Mouse (Mus musculus) lung, embryonic 14.5 days (tissue): ENCODE measurements at regions not wholly inside any gene's neighbourhood (a gene's known extent, or its start where the extent isn't known, plus 50 kb on each side); places are given as distances from the start of the nearest gene placed in this dataset.

ENCODE experiments used
- ATAC-seq: fragments of 200-750 bp; cut with Nextera tagmentation; 2 replicates; pipeline ENCODE4 v1.8.0; 2017; ENCODE audit warnings: mild to moderate bottlenecking, moderate TSS enrichment, moderate library complexity; ENCODE audit not compliant: insufficient read depth
- DNase-seq: peaks from one replicate; pipeline ENCODE4 v3.0.0-alpha.2; 2015
- H3K27ac ChIP-seq: fragments of 300-500 bp; sonication (generic); 2 replicates; pipeline ENCODE4 v1.5.1; 2014; ENCODE audit warnings: low read depth, mild to moderate bottlenecking, moderate library complexity
- H3K27me3 ChIP-seq: fragments of 300-500 bp; sonication (generic); 2 replicates; pipeline ENCODE4 v1.6.1; 2014; ENCODE audit warnings: low read length, control low read depth; ENCODE audit not compliant: insufficient read depth
- H3K36me3 ChIP-seq: fragments of 300-500 bp; sonication (generic); 2 replicates; pipeline ENCODE4 v1.6.1; 2014; ENCODE audit warnings: control low read depth; ENCODE audit not compliant: insufficient read depth
- H3K4me1 ChIP-seq: fragments of 300-500 bp; sonication (generic); 2 replicates; pipeline ENCODE4 v1.6.1; 2014; ENCODE audit warnings: antibody characterized with exemption, control low read depth; ENCODE audit not compliant: insufficient read depth
- H3K4me2 ChIP-seq: fragments of 300-500 bp; sonication (generic); 2 replicates; pipeline ENCODE4 v1.6.1; 2014; ENCODE audit warnings: mild to moderate bottlenecking
- H3K4me3 ChIP-seq: fragments of 300-500 bp; sonication (generic); 2 replicates; pipeline ENCODE4 v1.5.1; 2014; ENCODE audit warnings: low read depth, low read length
- H3K9ac ChIP-seq: fragments of 300-500 bp; sonication (generic); 2 replicates; pipeline ENCODE4 v1.6.1; 2014
- H3K9me3 ChIP-seq: fragments of 300-500 bp; sonication (generic); 2 replicates; pipeline ENCODE4 v1.6.1; 2016; ENCODE audit warnings: low read depth, low read length, control low read depth
- CTCF ChIP-seq: IDR thresholded peaks from 2 replicates; pipeline ENCODE4 v1.5.1; 2016; ENCODE audit warnings: antibody characterized with exemption, low read depth
- WGBS: fragments of 180-500 bp; shearing (Covaris S2); extraction: QIAGEN DNeasy Blood & Tissue Kit; methylation state at CpG from one replicate; pipeline ENCODE4 v1.1.7; 2014; 5-methylcytosine and 5-hydroxymethylcytosine counted together

DNA sequence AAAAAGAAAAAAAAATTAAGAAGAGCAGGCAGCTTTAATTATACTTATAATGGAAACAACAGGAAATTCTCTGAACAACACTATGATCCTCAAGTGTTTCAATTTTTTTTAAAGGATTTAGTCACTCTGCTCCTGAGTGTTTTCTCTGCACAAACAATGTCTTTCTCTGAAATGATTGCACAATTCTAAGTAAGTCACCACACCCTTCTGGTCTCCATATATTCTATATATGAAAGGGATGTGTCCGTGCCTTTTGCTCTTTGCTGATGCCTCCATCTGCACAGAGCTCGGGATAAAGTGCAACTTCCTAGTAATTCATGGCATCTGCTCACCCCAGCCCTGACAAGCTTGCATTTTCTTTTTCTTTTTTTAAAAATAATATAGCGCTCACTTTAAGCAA, 1127.5 kb upstream of the Zeb2 start:
- WGBS = 70% methylated on average over 3 of the region's 3 CpGs
- Histone ChIP-seq H3K27me3 (no peaks in the 10 kb centered on the region), H3K4me1 (no peaks in the 10 kb centered on the region), H3K36me3 (no peaks in the 10 kb centered on the region), H3K4me3 (no peak overlapping the region), H3K4me2 (no peak overlapping the region), H3K9me3 (no peaks in the 10 kb centered on the region), H3K27ac (no peak overlapping the region), H3K9ac (no peak overlapping the region)
- DNase-seq = no peak
- TF ChIP-seq CTCF = no peak
- ATAC-seq = no peak

DNA sequence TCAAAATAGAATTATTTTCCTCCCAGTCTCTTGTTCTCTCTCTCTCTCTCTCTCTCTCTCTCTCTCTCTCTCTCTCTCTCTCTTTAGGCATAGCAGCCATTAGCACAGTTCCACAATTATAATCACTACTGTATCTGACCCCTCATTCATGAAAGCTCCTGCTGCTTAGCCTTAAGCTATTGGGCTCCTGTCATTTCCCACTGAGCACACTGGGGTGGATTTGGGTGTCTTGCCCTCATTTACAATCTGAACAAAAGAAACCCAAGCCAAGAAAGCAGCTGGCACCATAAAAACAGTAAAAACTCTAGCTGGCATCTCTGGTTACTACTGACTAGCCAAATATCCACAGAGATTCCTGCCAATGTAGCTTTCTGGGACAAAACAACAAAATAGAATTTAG, 1125.6 kb upstream of the Zeb2 start:
- H3K4me3 ChIP-seq = no peak overlapping the region
- no peaks in the 10 kb centered on the region for H3K4me1 ChIP-seq
- H3K36me3 ChIP-seq = no peaks in the 10 kb centered on the region
- DNase-seq = no peak
- H3K9me3 ChIP-seq = no peaks in the 10 kb centered on the region
- H3K27me3 ChIP-seq = no peaks in the 10 kb centered on the region
- no peak overlapping the region for H3K27ac ChIP-seq
- H3K9ac ChIP-seq = no peak overlapping the region
- TF ChIP-seq CTCF = no peak
- ATAC-seq = no peak
- H3K4me2 ChIP-seq = no peak overlapping the region

DNA sequence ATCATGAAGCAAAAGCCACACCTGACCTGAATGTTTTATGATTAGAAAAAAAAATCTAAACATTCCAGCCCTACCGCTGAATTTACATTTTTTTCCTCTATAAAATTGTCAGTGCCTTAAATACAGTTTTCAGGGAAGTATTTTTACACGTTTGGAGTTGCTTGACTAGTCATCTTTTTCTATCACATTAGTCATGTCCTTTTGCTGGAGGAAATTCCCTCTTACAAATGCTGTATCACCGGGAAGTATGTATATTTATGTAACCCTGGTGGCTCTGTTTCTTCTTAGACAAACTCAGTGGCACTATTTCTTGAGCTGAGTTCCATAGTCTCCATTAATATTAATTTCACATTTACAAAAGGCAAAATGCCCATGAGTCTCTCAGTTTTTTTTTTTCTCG, 1122.7 kb upstream of the Zeb2 start:
- no peak overlapping the region for H3K27ac ChIP-seq
- no peak for TF ChIP-seq CTCF
- H3K9me3 ChIP-seq = no peaks in the 10 kb centered on the region
- H3K4me2 ChIP-seq = no peak overlapping the region
- DNase-seq (no peak), ATAC-seq (no peak)
- no peak overlapping the region for H3K9ac ChIP-seq
- H3K4me1 ChIP-seq = no peaks in the 10 kb centered on the region
- no peaks in the 10 kb centered on the region for H3K27me3 ChIP-seq
- WGBS = 47% methylated on average over 4 of the region's 4 CpGs
- H3K4me3 ChIP-seq = no peak overlapping the region
- no peaks in the 10 kb centered on the region for H3K36me3 ChIP-seq

GRCm38 (mm10) chr2:46230791-46231450, 1113.7 kb upstream of the Zeb2 start:
- DNase-seq = no peak
- 80% methylated on average over 2 of the region's 2 CpGs for WGBS
- no peak for TF ChIP-seq CTCF

DNA sequence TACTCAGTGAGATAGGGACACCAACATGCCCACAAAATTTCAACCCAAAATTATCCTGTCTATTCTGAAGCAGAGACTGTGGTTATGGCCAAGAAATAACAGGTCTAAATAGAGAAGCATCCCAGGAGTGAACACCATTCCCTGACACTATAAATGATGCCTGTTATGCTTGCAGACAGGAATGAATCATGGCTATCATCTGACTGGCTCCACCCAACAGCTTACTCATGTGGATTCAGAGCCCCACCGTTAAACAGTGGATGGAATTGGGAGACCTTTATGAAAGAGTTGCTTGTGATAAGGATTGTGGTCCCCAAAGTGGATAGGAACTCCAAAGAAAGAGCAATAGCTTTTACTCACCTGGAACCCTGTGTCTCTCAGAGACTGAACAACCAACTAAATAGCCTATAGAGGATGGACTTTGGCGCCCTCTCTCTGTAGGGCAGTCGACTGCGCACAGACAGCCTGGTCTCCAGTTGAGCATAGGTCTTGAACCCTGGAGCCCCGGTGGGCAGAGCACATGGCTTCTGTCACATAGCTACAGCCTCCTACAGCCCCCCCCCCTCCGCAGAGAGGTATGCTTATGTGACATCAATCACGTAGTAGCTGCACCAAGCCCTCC, 1101.3 kb upstream of the Zeb2 start:
- no peak for DNase-seq
- no peak overlapping the region for H3K9ac ChIP-seq
- H3K27ac ChIP-seq = no peak overlapping the region
- no peaks in the 10 kb centered on the region for H3K9me3 ChIP-seq
- ATAC-seq = no peak
- H3K36me3 ChIP-seq = no peaks in the 10 kb centered on the region
- H3K4me1 ChIP-seq = no peaks in the 10 kb centered on the region
- WGBS = 90% methylated on average over 7 of the region's 7 CpGs
- no peak for TF ChIP-seq CTCF
- H3K4me3 ChIP-seq = no peak overlapping the region
- no peak overlapping the region for H3K4me2 ChIP-seq
- no peaks in the 10 kb centered on the region for H3K27me3 ChIP-seq

More at GRCm38 (mm10) chr2:46230791-46231450, 1113.7 kb upstream of the Zeb2 start:
- Histone ChIP-seq H3K4me3 (no peak overlapping the region), H3K36me3 (no peaks in the 10 kb centered on the region), H3K27ac (no peak overlapping the region), H3K27me3 (no peaks in the 10 kb centered on the region), H3K9me3 (no peaks in the 10 kb centered on the region), H3K9ac (no peak overlapping the region), H3K4me2 (no peak overlapping the region), H3K4me1 (no peaks in the 10 kb centered on the region)
- ATAC-seq = no peak

DNA sequence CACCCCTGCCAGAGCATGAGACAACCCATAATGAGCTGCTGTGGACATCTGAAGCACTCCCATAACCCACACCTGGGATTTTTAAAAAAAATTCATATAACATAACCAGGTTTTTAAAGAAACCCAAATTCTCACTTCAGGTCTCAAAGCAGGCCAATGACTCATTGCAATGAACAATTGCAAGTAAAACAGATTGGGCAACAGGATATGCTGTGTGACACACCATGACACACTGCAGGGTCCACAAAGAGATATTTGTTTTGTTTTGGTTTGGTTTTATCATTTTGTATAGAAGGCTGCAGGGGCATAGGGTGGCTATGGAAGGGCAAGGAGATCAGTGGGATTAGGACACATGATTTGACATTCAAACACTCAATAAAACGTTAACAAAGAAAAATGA, 1082.1 kb upstream of the Zeb2 start:
- H3K4me2 ChIP-seq = no peak overlapping the region
- H3K27ac ChIP-seq = no peak overlapping the region
- no peak overlapping the region for H3K9ac ChIP-seq
- ATAC-seq (no peak), DNase-seq (no peak)
- TF ChIP-seq CTCF = no peak
- H3K9me3 ChIP-seq = no peaks in the 10 kb centered on the region
- H3K27me3 ChIP-seq = no peaks in the 10 kb centered on the region
- H3K36me3 ChIP-seq = no peaks in the 10 kb centered on the region
- WGBS = 51% methylated on average over 1 of the region's 1 CpGs
- no peaks in the 10 kb centered on the region for H3K4me1 ChIP-seq
- H3K4me3 ChIP-seq = no peak overlapping the region

DNA sequence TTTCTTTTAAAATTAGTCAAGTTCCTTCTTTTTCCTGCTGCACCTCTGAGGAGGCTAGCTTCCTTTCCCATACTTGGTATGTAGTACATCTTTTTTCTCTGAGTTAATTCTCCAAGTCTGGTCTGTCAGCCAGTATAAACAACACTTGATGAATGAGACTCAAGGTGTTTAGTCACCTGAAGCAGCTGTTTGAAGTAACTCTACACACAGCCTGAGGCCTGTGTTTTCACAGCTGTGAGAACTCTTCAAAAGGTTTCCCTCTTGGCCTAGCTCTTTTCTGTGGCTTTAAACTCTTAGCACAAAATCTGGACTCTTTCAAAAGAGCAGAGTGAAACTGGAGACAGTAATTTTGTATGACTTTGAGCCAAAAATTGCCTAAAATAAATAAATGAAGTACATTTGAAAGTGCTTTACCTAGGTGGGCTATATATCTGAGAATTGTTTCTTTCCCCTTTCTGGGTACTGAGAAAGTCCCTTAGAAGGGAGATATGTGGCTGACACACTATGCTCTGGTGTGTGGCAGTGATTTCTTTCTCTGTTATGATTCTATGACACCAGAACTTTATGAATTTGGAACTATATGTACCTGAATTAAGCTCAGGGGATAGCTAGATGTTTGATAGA, 1070.2 kb upstream of the Zeb2 start:
- Histone ChIP-seq H3K36me3 (no peaks in the 10 kb centered on the region), H3K9ac (no peak overlapping the region), H3K27me3 (no peaks in the 10 kb centered on the region), H3K4me2 (no peak overlapping the region), H3K9me3 (no peaks in the 10 kb centered on the region), H3K4me1 (no peaks in the 10 kb centered on the region), H3K27ac (peak overlapping the region; percentile 16; the same call in 1 of the 2 replicates), H3K4me3 (no peak overlapping the region)
- peak; percentile 66 for DNase-seq
- peak; percentile 89 for ATAC-seq
- no peak for TF ChIP-seq CTCF
